Mouse (Mus musculus) MEL (cell line): ENCODE measurements around the gene Spag9. TPM values are rescaled to one million over a fixed set of nuclear protein-coding genes. Genes with fewer than 3 reads are reported as not detected.

Source experiments
- DNase-seq: peaks from one replicate; pipeline ENCODE4 v3.0.0; 2011; ENCODE audit warnings: low read depth, low spot score
- H3K27ac ChIP-seq: 2 replicates; pipeline ENCODE4 v1.5.1; 2012; ENCODE audit warnings: low read depth, mild to moderate bottlenecking, control low read depth, low read length, moderate library complexity; ENCODE audit not compliant: control insufficient read depth
- H3K27me3 ChIP-seq, 2 experiments: fragments of 150-350 bp in 1 of 2; sonication (generic) in 1 of 2; 2 replicates each; pipeline ENCODE4 v1.6.1; 2012; ENCODE audit warnings: low read length in 2 of 2, mild to moderate bottlenecking in 2 of 2, improper control_type of control experiment in 1 of 2, moderate library complexity in 1 of 2; ENCODE audit not compliant: insufficient read depth in 2 of 2, control insufficient read depth in 1 of 2
- H3K36me3 ChIP-seq, 2 experiments: 2 replicates each; pipeline ENCODE4 v1.6.1; 2012 to 2014; ENCODE audit warnings: low read length in 2 of 2, improper control_type of control experiment in 1 of 2, inconsistent platforms in 1 of 2, mild to moderate bottlenecking in 1 of 2; ENCODE audit not compliant: insufficient read depth in 2 of 2, control insufficient read depth in 1 of 2
- H3K4me1 ChIP-seq, 2 experiments: fragments of 150-350 bp in 1 of 2; sonication (generic) in 1 of 2; 2 replicates each; pipeline ENCODE4 v1.6.1; 2012; ENCODE audit warnings: low read length in 2 of 2, improper control_type of control experiment in 1 of 2, mild to moderate bottlenecking in 1 of 2; ENCODE audit not compliant: insufficient read depth in 2 of 2, control insufficient read depth in 1 of 2
- H3K4me3 ChIP-seq, 2 experiments: fragments of 150-350 bp in 1 of 2; sonication (generic) in 1 of 2; 2 replicates each; pipeline ENCODE4 v1.5.1; 2012; ENCODE audit warnings: low read depth in 2 of 2, low read length in 2 of 2, mild to moderate bottlenecking in 2 of 2, moderate library complexity in 2 of 2, control low read depth in 1 of 2, improper control_type of control experiment in 1 of 2; ENCODE audit not compliant: control insufficient read depth in 1 of 2, insufficient read depth in 1 of 2
- H3K79me2 ChIP-seq: 2 replicates; pipeline ENCODE4 v1.6.1; 2012; ENCODE audit warnings: mild to moderate bottlenecking, low read length, moderate library complexity; ENCODE audit not compliant: control insufficient read depth, poor library complexity, insufficient read depth
- H3K9ac ChIP-seq: 2 replicates; pipeline ENCODE4 v1.6.1; 2012; ENCODE audit warnings: low read depth, mild to moderate bottlenecking, control low read depth, low read length, moderate library complexity; ENCODE audit not compliant: control insufficient read depth, poor library complexity, severe bottlenecking
- H3K9me3 ChIP-seq: fragments of 150-350 bp; sonication (generic); replicated peaks from 2 replicates; pipeline ENCODE4 v1.6.1; 2012; ENCODE audit warnings: mild to moderate bottlenecking, low read length, improper control_type of control experiment, moderate library complexity; ENCODE audit not compliant: insufficient read depth
- CHD2 ChIP-seq: IDR thresholded peaks from 2 replicates; pipeline ENCODE4 v1.6.1; 2011; ENCODE audit warnings: low read length, improper control_type of control experiment
- E2F4 ChIP-seq: IDR thresholded peaks from 2 replicates; pipeline ENCODE4 v1.6.1; 2011; ENCODE audit warnings: low read depth, low read length, improper control_type of control experiment, borderline replicate concordance
- ELF1 ChIP-seq: IDR thresholded peaks from 2 replicates; pipeline ENCODE4 v1.6.1; 2014; ENCODE audit warnings: low read depth, mild to moderate bottlenecking, inconsistent platforms, low read length, improper control_type of control experiment, moderate library complexity
- EP300 ChIP-seq, 2 experiments: IDR thresholded peaks; 2 replicates each; pipeline ENCODE4 v1.6.1; 2011; ENCODE audit warnings: improper control_type of control experiment in 2 of 2, low read length in 2 of 2, low read depth in 1 of 2, mild to moderate bottlenecking in 1 of 2
- GATA1 ChIP-seq: IDR thresholded peaks from 2 replicates; pipeline ENCODE4 v1.6.1; 2011; ENCODE audit warnings: low read depth, low read length, improper control_type of control experiment
- HCFC1 ChIP-seq: IDR thresholded peaks from 2 replicates; pipeline ENCODE4 v1.6.1; 2012; ENCODE audit warnings: low read depth, mild to moderate bottlenecking, inconsistent platforms, low read length, improper control_type of control experiment, moderate library complexity
- KAT2A ChIP-seq: conservative IDR thresholded peaks from 2 replicates; pipeline ENCODE4 v1.6.1; 2012; ENCODE audit warnings: low read depth, low read length, improper control_type of control experiment, inconsistent platforms
- MAFK ChIP-seq: IDR thresholded peaks from 2 replicates; pipeline ENCODE4 v1.6.1; 2011; ENCODE audit warnings: low read depth, mild to moderate bottlenecking, low read length, improper control_type of control experiment, borderline replicate concordance
- MAX ChIP-seq: IDR thresholded peaks from 2 replicates; pipeline ENCODE4 v1.6.1; 2011; ENCODE audit warnings: low read length, improper control_type of control experiment
- MXI1 ChIP-seq: IDR thresholded peaks from 2 replicates; pipeline ENCODE4 v1.6.1; 2011; ENCODE audit warnings: mild to moderate bottlenecking, low read depth, low read length, improper control_type of control experiment
- NELFE ChIP-seq: IDR thresholded peaks from 2 replicates; pipeline ENCODE4 v1.6.1; 2011; ENCODE audit warnings: low read depth, low read length, improper control_type of control experiment
- POLR2AphosphoS2 ChIP-seq: IDR thresholded peaks from 2 replicates; pipeline ENCODE4 v1.6.1; 2011; ENCODE audit warnings: low read length, improper control_type of control experiment
- RAD21 ChIP-seq: IDR thresholded peaks from 2 replicates; pipeline ENCODE4 v1.6.1; 2011; ENCODE audit warnings: mild to moderate bottlenecking, low read depth, low read length, improper control_type of control experiment
- TAL1 ChIP-seq: IDR thresholded peaks from 2 replicates; pipeline ENCODE4 v1.6.1; 2012; ENCODE audit warnings: mild to moderate bottlenecking, inconsistent platforms, low read length, moderate library complexity, mixed read lengths
- UBTF ChIP-seq: IDR thresholded peaks from 2 replicates; pipeline ENCODE4 v1.6.1; 2012; ENCODE audit warnings: low read depth, mild to moderate bottlenecking, inconsistent platforms, low read length, improper control_type of control experiment, moderate library complexity, borderline replicate concordance; ENCODE audit not compliant: insufficient read depth
- USF2 ChIP-seq, 2 experiments: IDR thresholded peaks; 2 replicates each; pipeline ENCODE4 v1.6.1; 2011 to 2012; ENCODE audit warnings: improper control_type of control experiment in 2 of 2, low read length in 2 of 2, borderline replicate concordance in 1 of 2, inconsistent platforms in 1 of 2, low read depth in 1 of 2, mild to moderate bottlenecking in 1 of 2; ENCODE audit not compliant: insufficient read depth in 1 of 2
- ZC3H11A ChIP-seq: IDR thresholded peaks from 2 replicates; pipeline ENCODE4 v1.6.1; 2012; ENCODE audit warnings: low read depth, mild to moderate bottlenecking, inconsistent platforms, low read length, improper control_type of control experiment
- ZKSCAN1 ChIP-seq: IDR thresholded peaks from 2 replicates; pipeline ENCODE4 v1.6.1; 2012; ENCODE audit warnings: low read depth, mild to moderate bottlenecking, inconsistent platforms, low read length, improper control_type of control experiment, moderate library complexity
- polyA plus RNA-seq, 2 experiments: library from polyadenylated mRNA; stranded (reverse) in 1 of 2; unstranded in 1 of 2; fragments of >175 nt in 1 of 2; fragments of >200 nt in 1 of 2; gene quantifications; 2 replicates each; pipeline versions ENCODE4 v1.2.1 to v1.2.4; 2012; ENCODE audit warnings: low replicate concordance in 2 of 2, low read depth in 1 of 2; ENCODE audit not compliant: insufficient read length in 2 of 2, insufficient read depth in 1 of 2, missing spikeins in 1 of 2
- total RNA-seq: library from RNA; depleted of rRNA; stranded (reverse); fragments of 300-350 nt; gene quantifications from 2 replicates; pipeline ENCODE4 v1.2.3, GENCODE M21; 2012

Gene Spag9
- total and polyA plus RNA-seq, 3 experiments = 18.9 to 279 (median 20.6) TPM

DNA sequence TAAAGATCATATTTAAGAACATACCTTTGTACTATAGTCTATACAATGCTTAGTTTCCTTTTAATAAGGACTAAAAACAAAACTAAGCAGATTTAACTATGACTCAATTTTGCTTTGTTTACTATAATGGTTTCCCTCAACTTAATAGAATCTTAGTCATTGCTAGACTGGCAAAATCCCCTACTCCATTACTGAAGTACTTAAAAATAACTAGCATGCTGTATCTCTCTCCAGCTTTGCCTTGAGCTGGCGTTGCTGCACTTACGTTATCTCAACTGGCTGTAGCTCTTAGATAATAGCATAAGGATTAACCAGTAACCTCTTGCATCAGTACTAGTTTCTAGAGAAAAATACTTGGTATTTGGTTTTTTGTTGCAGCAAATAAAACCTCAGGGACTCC, 117.9 kb downstream of the Spag9 start (continued):
- TF ChIP-seq GATA1 = peak; percentile 95

- no peak overlapping the region for H3K27ac ChIP-seq
- no peak overlapping the region for H3K9ac ChIP-seq
- H3K9me3 ChIP-seq = no peaks in the 10 kb centered on the region
- H3K4me1 ChIP-seq = peaks cover 8 to 11% of the 10 kb centered on the region in 2 experiments
- DNase-seq = no peak
- H3K79me2 ChIP-seq = no peaks in the 10 kb centered on the region
- peaks cover 16 to 20% of the 10 kb centered on the region in 2 experiments for H3K36me3 ChIP-seq
- no peaks in the 10 kb centered on the region for H3K27me3 ChIP-seq
- no peak overlapping the region for H3K4me3 ChIP-seq
- TF ChIP-seq MAFK (no peak), ZC3H11A (no peak), KAT2A (no peak), CHD2 (no peak), TAL1 (no peak), ELF1 (no peak), MAX (no peak), POLR2AphosphoS2 (no peak), NELFE (no peak), ZKSCAN1 (no peak), UBTF (no peak), MXI1 (no peak), USF2 (IDR thresholded peaks at IDR 0.05; ENCODE audit: borderline replicate concordance in 1 of 2, insufficient read depth in 1 of 2, low read depth in 1 of 2, low read length in 2 of 2) (no peak), E2F4 (no peak), EP300 (IDR thresholded peaks at IDR 0.05; ENCODE audit: low read depth in 1 of 2, low read length in 2 of 2) (no peak)
Measured at GRCm38 (mm10) chr11:94115408-94115807, 119.5 kb downstream of the Spag9 start.

- H3K4me3 ChIP-seq = no peak overlapping the region
- H3K36me3 ChIP-seq = peaks cover 14 to 20% of the 10 kb centered on the region in 2 experiments
- H3K9me3 ChIP-seq = no peaks in the 10 kb centered on the region
- peaks cover 8 to 11% of the 10 kb centered on the region in 2 experiments for H3K4me1 ChIP-seq
- DNase-seq = no peak
- H3K27me3 ChIP-seq = no peaks in the 10 kb centered on the region
- TF ChIP-seq HCFC1 (no peak), RAD21 (no peak)
- TF ChIP-seq, all 39 proteins: peak for 0
- Histone ChIP-seq H3K9ac (no peak overlapping the region), H3K27ac (no peak overlapping the region), H3K79me2 (no peaks in the 10 kb centered on the region)
Measured at GRCm38 (mm10) chr11:94116655-94117054, 120.8 kb downstream of the Spag9 start.
